ENCODE assay signal across 8 mouse cellular contexts in genomic region chr9:78358053-78358452, GRCm38 (mm10). TPM values are rescaled to one million over a fixed set of nuclear protein-coding genes. Genes with fewer than 3 reads are reported as not detected.
DNase-seq lines count a peak whose midpoint lies in the region; ATAC-seq and TF ChIP-seq lines count a peak whose summit lies in the region.

No protein-coding gene starts in this region.

- no peak overlapping the region for H3K27ac ChIP-seq in kidney, embryonic 15.5 days
- H3K27ac ChIP-seq in liver, embryonic 14.5 days: no peak overlapping the region

- no peaks in the 10 kb centered on the region for H3K36me3 ChIP-seq in kidney, embryonic 15.5 days
- no peaks in the 10 kb centered on the region for H3K36me3 ChIP-seq in liver, embryonic 14.5 days (replicated peaks; ENCODE audit: control insufficient read depth, insufficient read depth, low read depth)

- TF ChIP-seq EP300 in liver, embryonic 14.5 days (IDR thresholded peaks at IDR 0.05; ENCODE audit: low read depth): no peak

- WGBS in kidney, embryonic 15.5 days: 12% methylated on average over 9 of the region's 9 CpGs
- 11% methylated on average over 9 of the region's 9 CpGs for WGBS in liver, embryonic 14.5 days (ENCODE audit: insufficient replicate concordance)

- no peaks in the 10 kb centered on the region for H3K9me3 ChIP-seq in kidney, embryonic 15.5 days (replicated peaks)
- H3K9me3 ChIP-seq in liver, embryonic 14.5 days (ENCODE audit: control insufficient read depth, low read length): no peaks in the 10 kb centered on the region

- no peak overlapping the region for H3K9ac ChIP-seq in kidney, embryonic 15.5 days
- no peak overlapping the region for H3K9ac ChIP-seq in liver, embryonic 14.5 days (replicated peaks)

- peak; percentile 84 for ATAC-seq in granulocyte monocyte progenitor cell, adult 5-6 weeks (replicated peaks; ENCODE audit: poor library complexity, severe bottlenecking)
- ATAC-seq in kidney, embryonic 15.5 days (replicated peaks; ENCODE audit: low FRiP score): 0 out of 2 replicates have a peak, but pooled peaks have one; percentile 46
- no peak for ATAC-seq in liver, embryonic 14.5 days (ENCODE audit: insufficient read depth)

- H3K4me1 ChIP-seq in kidney, embryonic 15.5 days: 0 out of 2 replicates have a peak, but pooled peaks cover 2% of the 10 kb centered on the region
- H3K4me1 ChIP-seq in liver, embryonic 14.5 days (replicated peaks; ENCODE audit: control insufficient read depth in 2 of 2, insufficient read depth in 2 of 2, low read length in 1 of 2): no peaks in the 10 kb centered on the region

- no peak overlapping the region for H3K4me3 ChIP-seq in kidney, embryonic 15.5 days (replicated peaks)
- no peak overlapping the region for H3K4me3 ChIP-seq in liver, embryonic 14.5 days (ENCODE audit: insufficient read depth in 1 of 2, low read depth in 2 of 2, low read length in 2 of 2)

- peak; percentile 83 for TF ChIP-seq CTCF in liver, embryonic 14.5 days (IDR thresholded peaks at IDR 0.05; ENCODE audit: low read depth)

- H3K4me2 ChIP-seq in kidney, embryonic 15.5 days: no peak overlapping the region
- no peak overlapping the region for H3K4me2 ChIP-seq in liver, embryonic 14.5 days (ENCODE audit: low read depth)

- DNase-seq in B cell, adult 2 months: peak; percentile 68 to 71
- peak; percentile 47 to 80 for DNase-seq in adrenal gland, adult (ENCODE audit: inconsistent age in 2 of 2, low spot score in 1 of 2)
- peak; percentile 86 for DNase-seq in embryo, embryonic 10.5 days (ENCODE audit: low spot score)
- DNase-seq in liver, embryonic 14.5 days (ENCODE audit: low read depth in 3 of 3, low spot score in 3 of 3): peak; percentile 20 to 29 (median 24)
- peak; percentile 23 for DNase-seq in retina, adult 2 months (ENCODE audit: low read depth, low spot score)
- DNase-seq in thymus, postnatal 25 days: peak; percentile 58

- no peaks in the 10 kb centered on the region for H3K27me3 ChIP-seq in kidney, embryonic 15.5 days
- H3K27me3 ChIP-seq in liver, embryonic 14.5 days (ENCODE audit: control insufficient read depth, insufficient read depth, low read length): no peaks in the 10 kb centered on the region

RNA-seq across cellular contexts. Expression of gene Gsta2, which starts 2.5 kb away (rescaled TPM):
- total RNA-seq in granulocyte monocyte progenitor cell, adult 5-6 weeks (2014; fragmentation: Nextera tagmentation): not detected in 2 replicates
- not detected in 2 replicates for total RNA-seq in granulocyte monocyte progenitor cell, adult 5-6 weeks (2017)
- polyA plus RNA-seq in kidney, embryonic 15.5 days (2015; fragmentation: Nextera tagmentation; extraction: Ambion mirVana): 41.3 and 45.0 TPM in 2 replicates
- 0.05 and 0.07 TPM in 2 replicates for polyA plus RNA-seq in liver, embryonic 14.5 days (2012; rRNA removed)
- 0.29 and 0.43 TPM in 2 replicates for polyA plus RNA-seq in liver, embryonic 14.5 days (2014; fragmentation: Nextera tagmentation; extraction: Ambion mirVana)

RNA-seq across cellular contexts. Expression of gene Dppa5a, which starts 9.9 kb away (rescaled TPM):
- not detected in 2 replicates for total RNA-seq in granulocyte monocyte progenitor cell, adult 5-6 weeks (2014; fragmentation: Nextera tagmentation)
- not detected in 2 replicates for total RNA-seq in granulocyte monocyte progenitor cell, adult 5-6 weeks (2017)
- not detected in 2 replicates for polyA plus RNA-seq in kidney, embryonic 15.5 days (2015; fragmentation: Nextera tagmentation; extraction: Ambion mirVana)
- not detected in 2 replicates for polyA plus RNA-seq in liver, embryonic 14.5 days (2012; rRNA removed)
- polyA plus RNA-seq in liver, embryonic 14.5 days (2014; fragmentation: Nextera tagmentation; extraction: Ambion mirVana): not detected in 2 replicates

RNA-seq across cellular contexts. Expression of gene Ooep, which starts 20.5 kb away (rescaled TPM):
- total RNA-seq in granulocyte monocyte progenitor cell, adult 5-6 weeks (2014; fragmentation: Nextera tagmentation): not detected in 2 replicates
- not detected in 2 replicates for total RNA-seq in granulocyte monocyte progenitor cell, adult 5-6 weeks (2017)
- 1.3 and 1.9 TPM in 2 replicates for polyA plus RNA-seq in kidney, embryonic 15.5 days (2015; fragmentation: Nextera tagmentation; extraction: Ambion mirVana)
- polyA plus RNA-seq in liver, embryonic 14.5 days (2012; rRNA removed): 0.02 TPM in 1 of 2 replicates, not detected in the other
- polyA plus RNA-seq in liver, embryonic 14.5 days (2014; fragmentation: Nextera tagmentation; extraction: Ambion mirVana): 0.09 TPM in 1 of 2 replicates, not detected in the other

RNA-seq across cellular contexts. Expression of gene Omt2b, which starts 30.7 kb away (rescaled TPM):
- not detected in 2 replicates for total RNA-seq in granulocyte monocyte progenitor cell, adult 5-6 weeks (2014; fragmentation: Nextera tagmentation)
- not detected in 2 replicates for total RNA-seq in granulocyte monocyte progenitor cell, adult 5-6 weeks (2017)
- not detected in 2 replicates for polyA plus RNA-seq in kidney, embryonic 15.5 days (2015; fragmentation: Nextera tagmentation; extraction: Ambion mirVana)
- not detected in 2 replicates for polyA plus RNA-seq in liver, embryonic 14.5 days (2012; rRNA removed)
- not detected in 2 replicates for polyA plus RNA-seq in liver, embryonic 14.5 days (2014; fragmentation: Nextera tagmentation; extraction: Ambion mirVana)

RNA-seq across cellular contexts. Expression of gene Ddx43, which starts 37.5 kb away (rescaled TPM):
- 0.28 TPM in 1 of 2 replicates, not detected in the other for total RNA-seq in granulocyte monocyte progenitor cell, adult 5-6 weeks (2014; fragmentation: Nextera tagmentation)
- 0.04 TPM in 1 of 2 replicates, not detected in the other for total RNA-seq in granulocyte monocyte progenitor cell, adult 5-6 weeks (2017)
- 0.22 and 0.31 TPM in 2 replicates for polyA plus RNA-seq in kidney, embryonic 15.5 days (2015; fragmentation: Nextera tagmentation; extraction: Ambion mirVana)
- 0.02 TPM in 1 of 2 replicates, not detected in the other for polyA plus RNA-seq in liver, embryonic 14.5 days (2012; rRNA removed)
- not detected in 2 replicates for polyA plus RNA-seq in liver, embryonic 14.5 days (2014; fragmentation: Nextera tagmentation; extraction: Ambion mirVana)

Comparison
In these comparisons a context has a peak if more than half of its experiments do, and no peak if none do; other contexts are left out.
1. DNase-seq: peak in every context shown above with its lines; median percentile 86 in embryo, embryonic 10.5 days; 70 in B cell, adult 2 months; 64 in adrenal gland, adult; 58 in thymus, postnatal 25 days; 24 in liver, embryonic 14.5 days; 23 in retina, adult 2 months.
2. RNA of gene Gsta2, which starts 2.5 kb away (polyA plus RNA-seq): 41.3 to 45.0 TPM in kidney, embryonic 15.5 days; 0.05 to 0.43 TPM in liver, embryonic 14.5 days; every median in the first group is over 10 times any median in the second.